In genomic region chr16:13446488-13446887, GRCm38 (mm10) we compare ENCODE assay signal across 8 mouse cellular contexts.
DNase-seq lines count a peak whose midpoint lies in the region; ATAC-seq and TF ChIP-seq lines count a peak whose summit lies in the region.

No protein-coding gene starts in this region.

- DNase-seq in lung, adult 18-20 months = no peak
- DNase-seq in heart, postnatal 4 days = peak; percentile 39
- DNase-seq in stomach, postnatal 0 days (ENCODE audit: low spot score) = peak; percentile 22
- DNase-seq in embryo, embryonic 9.5 days (ENCODE audit: extremely low spot score) = no peak

- TF ChIP-seq CTCF in stomach, postnatal 0 days (IDR thresholded peaks at IDR 0.05; ENCODE audit: low read depth) = peak; percentile 74

- TF ChIP-seq EP300 in stomach, postnatal 0 days (optimal IDR thresholded peaks at IDR 0.05) = no peak

- H3K9ac ChIP-seq in lung, embryonic 16.5 days (ENCODE audit: low read length) = peak overlapping the region; percentile 72
- H3K9ac ChIP-seq in embryonic facial prominence, embryonic 13.5 days = 0 out of 2 replicates have a peak overlapping the region, but pooled peaks have one; percentile 85
- no peak overlapping the region for H3K9ac ChIP-seq in liver, embryonic 15.5 days
- H3K9ac ChIP-seq in stomach, postnatal 0 days (ENCODE audit: low read length) = peak overlapping the region; percentile 23; the same call in 1 of the 2 replicates

- no peaks in the 10 kb centered on the region for H3K36me3 ChIP-seq in lung, embryonic 16.5 days (ENCODE audit: control insufficient read depth, insufficient read depth, low read length)
- no peaks in the 10 kb centered on the region for H3K36me3 ChIP-seq in embryonic facial prominence, embryonic 13.5 days
- no peaks in the 10 kb centered on the region for H3K36me3 ChIP-seq in liver, embryonic 15.5 days (replicated peaks)
- no peaks in the 10 kb centered on the region for H3K36me3 ChIP-seq in stomach, postnatal 0 days (ENCODE audit: control insufficient read depth, insufficient read depth, low read length)

- H3K4me3 ChIP-seq in lung, embryonic 16.5 days (ENCODE audit: low read length) = peak overlapping the region; percentile 64
- H3K4me3 ChIP-seq in embryonic facial prominence, embryonic 13.5 days = peak overlapping the region; percentile 78
- H3K4me3 ChIP-seq in liver, embryonic 15.5 days (replicated peaks) = peak overlapping the region; percentile 62; the same call in 1 of the 2 replicates
- peak overlapping the region; percentile 71 for H3K4me3 ChIP-seq in stomach, postnatal 0 days (ENCODE audit: low read depth, low read length)

- H3K4me1 ChIP-seq in lung, embryonic 16.5 days (replicated peaks; ENCODE audit: control insufficient read depth, insufficient read depth, low read length) = peaks cover 14% of the 10 kb centered on the region
- peaks cover 31% of the 10 kb centered on the region for H3K4me1 ChIP-seq in embryonic facial prominence, embryonic 13.5 days
- H3K4me1 ChIP-seq in liver, embryonic 15.5 days (replicated peaks) = peaks cover 27% of the 10 kb centered on the region
- H3K4me1 ChIP-seq in stomach, postnatal 0 days (replicated peaks; ENCODE audit: control insufficient read depth, insufficient read depth) = no peaks in the 10 kb centered on the region

- H3K4me2 ChIP-seq in lung, embryonic 16.5 days (ENCODE audit: low read depth, low read length) = peak overlapping the region; percentile 97
- peak overlapping the region; percentile 97 for H3K4me2 ChIP-seq in embryonic facial prominence, embryonic 13.5 days
- H3K4me2 ChIP-seq in liver, embryonic 15.5 days = peak overlapping the region; percentile 88
- peak overlapping the region; percentile 98 for H3K4me2 ChIP-seq in stomach, postnatal 0 days (replicated peaks; ENCODE audit: low read depth)

- no peaks in the 10 kb centered on the region for H3K9me3 ChIP-seq in lung, embryonic 16.5 days (ENCODE audit: control insufficient read depth, low read length)
- H3K9me3 ChIP-seq in embryonic facial prominence, embryonic 13.5 days = no peaks in the 10 kb centered on the region
- H3K9me3 ChIP-seq in liver, embryonic 15.5 days (replicated peaks) = no peaks in the 10 kb centered on the region
- H3K9me3 ChIP-seq in stomach, postnatal 0 days (ENCODE audit: control insufficient read depth, low read length) = no peaks in the 10 kb centered on the region

- no peak overlapping the region for H3K27ac ChIP-seq in lung, embryonic 16.5 days (ENCODE audit: low read length)
- H3K27ac ChIP-seq in embryonic facial prominence, embryonic 13.5 days = no peak overlapping the region
- no peak overlapping the region for H3K27ac ChIP-seq in liver, embryonic 15.5 days (replicated peaks)
- H3K27ac ChIP-seq in stomach, postnatal 0 days (replicated peaks) = peak overlapping the region; percentile 45; the same call in 1 of the 2 replicates

- ATAC-seq in lung, embryonic 16.5 days (ENCODE audit: low read depth) = peak; percentile 24; the same call in 1 of the 2 replicates
- no peak for ATAC-seq in embryonic facial prominence, embryonic 13.5 days (ENCODE audit: insufficient number of reproducible peaks, insufficient read depth, low FRiP score, low TSS enrichment, low read depth)
- ATAC-seq in liver, embryonic 15.5 days (ENCODE audit: insufficient read depth) = no peak
- ATAC-seq in stomach, postnatal 0 days (ENCODE audit: low FRiP score, low TSS enrichment) = no peak
- ATAC-seq in erythroblast, adult 5-6 weeks (replicated peaks; ENCODE audit: low FRiP score, poor library complexity, severe bottlenecking) = no peak

- no peaks in the 10 kb centered on the region; the same call in 1 of the 2 replicates for H3K27me3 ChIP-seq in lung, embryonic 16.5 days (ENCODE audit: control insufficient read depth, insufficient read depth, low read depth, low read length)
- peaks cover 39% of the 10 kb centered on the region for H3K27me3 ChIP-seq in embryonic facial prominence, embryonic 13.5 days
- peaks cover 56% of the 10 kb centered on the region for H3K27me3 ChIP-seq in liver, embryonic 15.5 days
- no peaks in the 10 kb centered on the region for H3K27me3 ChIP-seq in stomach, postnatal 0 days (ENCODE audit: control insufficient read depth, insufficient read depth, low read length)

- 23% methylated on average over 15 of the region's 15 CpGs for WGBS in lung, embryonic 16.5 days
- WGBS in embryonic facial prominence, embryonic 13.5 days = 26% methylated on average over 15 of the region's 15 CpGs
- 31% methylated on average over 15 of the region's 15 CpGs for WGBS in liver, embryonic 15.5 days (ENCODE audit: insufficient replicate concordance)
- 22% methylated on average over 15 of the region's 15 CpGs for WGBS in stomach, postnatal 0 days

Comparison
In these comparisons a context has a peak if more than half of its experiments do, and no peak if none do; other contexts are left out.
1. DNase-seq: peak in heart, postnatal 4 days (single experiment) and stomach, postnatal 0 days (single experiment); none in lung, adult 18-20 months (0 of 2) and embryo, embryonic 9.5 days (single experiment).
2. Peak in every context shown above with its lines, with median percentiles within 50 percentile points of each other: H3K4me2 ChIP-seq and H3K4me3 ChIP-seq.